Comparison of ENCODE assay signal across 11 mouse cellular contexts in the genomic region with DNA sequence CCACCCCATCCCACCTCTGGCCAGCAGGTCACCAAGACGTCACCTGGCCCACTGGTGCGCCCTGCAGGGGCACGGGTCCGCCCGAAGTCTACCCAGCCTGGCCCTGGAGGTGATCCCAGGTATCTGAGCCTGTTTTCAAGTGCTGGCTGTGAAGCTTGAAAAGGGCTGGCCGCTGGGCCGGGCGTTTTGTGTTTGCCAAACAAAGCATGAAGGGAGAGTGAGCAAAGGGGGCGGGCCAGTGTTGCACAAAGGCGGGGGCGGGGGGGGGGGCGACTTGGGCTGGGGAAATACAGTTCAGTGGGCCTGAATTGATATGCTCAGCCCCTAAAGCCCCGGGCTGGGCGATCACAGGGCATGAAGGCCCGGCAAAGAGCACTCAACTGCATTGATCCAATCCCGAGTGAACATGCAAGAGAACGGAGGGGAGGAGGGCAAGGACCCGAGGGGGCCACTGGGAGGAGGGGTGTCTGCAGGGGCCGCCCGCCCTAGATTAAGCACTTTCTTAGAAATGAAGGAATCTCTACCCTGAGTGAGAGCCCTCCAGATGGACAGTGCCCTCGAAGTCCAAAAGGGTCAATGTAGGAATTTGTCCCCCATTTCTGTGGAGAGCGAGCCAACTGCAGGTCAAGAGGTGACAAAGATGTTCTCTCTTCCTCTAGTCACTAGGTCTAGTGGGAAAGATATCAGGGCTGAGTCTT.
DNase-seq lines count a peak whose midpoint lies in the region; ATAC-seq lines count a peak whose summit lies in the region.
"Had no signal": no experiment of that assay in that cellular context is flagged by ENCODE, and none has a peak within 500 bp of the region (broad histone marks: within the 10 kb centered on the region; RNA-seq: fewer than 3 reads in every experiment).

No protein-coding gene starts in this region.

- no peaks in the 10 kb centered on the region for H3K27me3 ChIP-seq in limb, embryonic 11.5 days (ENCODE audit: control insufficient read depth, insufficient read depth, low read length)
- H3K27me3 ChIP-seq in limb, embryonic 10.5 days (ENCODE audit: low read depth, poor library complexity, severe bottlenecking), result peaks cover 8% of the 10 kb centered on the region; the same call in 1 of the 2 replicates
- H3K27me3 ChIP-seq in embryonic facial prominence, embryonic 12.5 days, result no peaks in the 10 kb centered on the region
- no peaks in the 10 kb centered on the region for H3K27me3 ChIP-seq in hindbrain, embryonic 16.5 days (replicated peaks; ENCODE audit: control insufficient read depth, insufficient read depth, low read length)
- H3K27me3 ChIP-seq in neural tube, embryonic 15.5 days (replicated peaks), result no peaks in the 10 kb centered on the region
- H3K27me3 ChIP-seq: liver, embryonic 15.5 days had no signal

- DNase-seq in limb, embryonic 11.5 days (ENCODE audit: low spot score), result peak; percentile 19
- no peak for DNase-seq in limb, embryonic 10.5 days (ENCODE audit: low spot score)
- no peak for DNase-seq in layer of hippocampus, adult 8-10 months (ENCODE audit: low spot score in 2 of 2)
- DNase-seq in layer of hippocampus, adult 11-12 months (ENCODE audit: low spot score), result no peak
- DNase-seq: gastrocnemius, postnatal 10 days; thymus, postnatal 36 days had no signal

- no peak for ATAC-seq in limb, embryonic 11.5 days (ENCODE audit: insufficient number of reproducible peaks, low FRiP score, low TSS enrichment, low read depth)
- ATAC-seq in embryonic facial prominence, embryonic 12.5 days (ENCODE audit: insufficient number of reproducible peaks, insufficient read depth, low FRiP score, low TSS enrichment), result no peak
- ATAC-seq in hindbrain, embryonic 16.5 days, result peak; percentile 30; the same call in 1 of the 2 replicates
- ATAC-seq in neural tube, embryonic 15.5 days (ENCODE audit: low FRiP score), result no peak
- no peak for ATAC-seq in granulocyte monocyte progenitor cell, adult 5-6 weeks (replicated peaks; ENCODE audit: poor library complexity, severe bottlenecking)

- H3K36me3 ChIP-seq in limb, embryonic 11.5 days (ENCODE audit: control insufficient read depth, insufficient read depth, low read length), result no peaks in the 10 kb centered on the region
- H3K36me3 ChIP-seq in limb, embryonic 10.5 days, result no peaks in the 10 kb centered on the region
- H3K36me3 ChIP-seq in embryonic facial prominence, embryonic 12.5 days, result no peaks in the 10 kb centered on the region
- no peaks in the 10 kb centered on the region for H3K36me3 ChIP-seq in hindbrain, embryonic 16.5 days (ENCODE audit: control insufficient read depth, insufficient read depth, low read length)
- no peaks in the 10 kb centered on the region for H3K36me3 ChIP-seq in neural tube, embryonic 15.5 days
- H3K36me3 ChIP-seq: liver, embryonic 15.5 days had no signal

- H3K4me2 ChIP-seq in limb, embryonic 11.5 days (ENCODE audit: low read depth, severe bottlenecking), result no peak overlapping the region
- H3K4me2 ChIP-seq in embryonic facial prominence, embryonic 12.5 days (replicated peaks), result peak overlapping the region; percentile 7; the same call in 1 of the 2 replicates
- no peak overlapping the region for H3K4me2 ChIP-seq in hindbrain, embryonic 16.5 days (ENCODE audit: low read length)
- H3K4me2 ChIP-seq in neural tube, embryonic 15.5 days, result peak overlapping the region; percentile 32
- H3K4me2 ChIP-seq: liver, embryonic 15.5 days had no signal

- WGBS in limb, embryonic 11.5 days, result 34% methylated on average over 21 of the region's 22 CpGs
- WGBS in limb, embryonic 10.5 days, result 32% methylated on average over 19 of the region's 22 CpGs
- 33% methylated on average over 21 of the region's 22 CpGs for WGBS in embryonic facial prominence, embryonic 12.5 days
- WGBS in hindbrain, embryonic 16.5 days, result 31% methylated on average over 17 of the region's 22 CpGs
- 34% methylated on average over 22 of the region's 22 CpGs for WGBS in neural tube, embryonic 15.5 days

- H3K9me3 ChIP-seq in limb, embryonic 11.5 days (ENCODE audit: control insufficient read depth, low read length), result no peaks in the 10 kb centered on the region
- H3K9me3 ChIP-seq in limb, embryonic 10.5 days (replicated peaks), result no peaks in the 10 kb centered on the region
- no peaks in the 10 kb centered on the region for H3K9me3 ChIP-seq in embryonic facial prominence, embryonic 12.5 days
- no peaks in the 10 kb centered on the region for H3K9me3 ChIP-seq in hindbrain, embryonic 16.5 days (ENCODE audit: control insufficient read depth, low read length)
- no peaks in the 10 kb centered on the region for H3K9me3 ChIP-seq in neural tube, embryonic 15.5 days (replicated peaks)
- H3K9me3 ChIP-seq: liver, embryonic 15.5 days had no signal

- H3K9ac ChIP-seq in limb, embryonic 11.5 days (ENCODE audit: low read length), result no peak overlapping the region
- no peak overlapping the region for H3K9ac ChIP-seq in embryonic facial prominence, embryonic 12.5 days
- H3K9ac ChIP-seq in hindbrain, embryonic 16.5 days (ENCODE audit: low read depth, low read length), result no peak overlapping the region
- no peak overlapping the region for H3K9ac ChIP-seq in neural tube, embryonic 15.5 days (replicated peaks)
- H3K9ac ChIP-seq: liver, embryonic 15.5 days had no signal

- H3K4me3 ChIP-seq in limb, embryonic 11.5 days (ENCODE audit: low read depth, low read length), result no peak overlapping the region
- H3K4me3 ChIP-seq in limb, embryonic 10.5 days, result no peak overlapping the region
- no peak overlapping the region for H3K4me3 ChIP-seq in embryonic facial prominence, embryonic 12.5 days
- H3K4me3 ChIP-seq in hindbrain, embryonic 16.5 days (ENCODE audit: low read length), result no peak overlapping the region
- H3K4me3 ChIP-seq in neural tube, embryonic 15.5 days (replicated peaks), result no peak overlapping the region
- H3K4me3 ChIP-seq: liver, embryonic 15.5 days had no signal

- H3K4me1 ChIP-seq in limb, embryonic 11.5 days (ENCODE audit: control insufficient read depth, insufficient read depth, low read length), result no peaks in the 10 kb centered on the region
- H3K4me1 ChIP-seq in limb, embryonic 10.5 days, result no peaks in the 10 kb centered on the region
- no peaks in the 10 kb centered on the region for H3K4me1 ChIP-seq in embryonic facial prominence, embryonic 12.5 days
- no peaks in the 10 kb centered on the region for H3K4me1 ChIP-seq in hindbrain, embryonic 16.5 days (ENCODE audit: control insufficient read depth, insufficient read depth, low read depth, low read length)
- H3K4me1 ChIP-seq in neural tube, embryonic 15.5 days, result no peaks in the 10 kb centered on the region
- H3K4me1 ChIP-seq: liver, embryonic 15.5 days had no signal

- no peak overlapping the region for H3K27ac ChIP-seq in limb, embryonic 11.5 days (replicated peaks; ENCODE audit: low read depth, low read length)
- no peak overlapping the region for H3K27ac ChIP-seq in limb, embryonic 10.5 days
- no peak overlapping the region for H3K27ac ChIP-seq in embryonic facial prominence, embryonic 12.5 days
- no peak overlapping the region for H3K27ac ChIP-seq in hindbrain, embryonic 16.5 days (ENCODE audit: low read depth, low read length)
- no peak overlapping the region for H3K27ac ChIP-seq in neural tube, embryonic 15.5 days (replicated peaks)
- H3K27ac ChIP-seq: liver, embryonic 15.5 days had no signal

Comparison
In these comparisons a context has a peak if more than half of its experiments do, and no peak if none do; other contexts are left out.
1. H3K4me2 ChIP-seq: peak in embryonic facial prominence, embryonic 12.5 days (single experiment) and neural tube, embryonic 15.5 days (single experiment); none in limb, embryonic 11.5 days (single experiment) and hindbrain, embryonic 16.5 days (single experiment).